Mouse (Mus musculus): Measurements from ENCODE around the gene Dydc2.
"Not testable (repeated sequence)": the region's sequence is repeated elsewhere in the genome, so short reads cannot be mapped to it uniquely, and the experiment has no call there.

Dydc2 gene

DNA sequence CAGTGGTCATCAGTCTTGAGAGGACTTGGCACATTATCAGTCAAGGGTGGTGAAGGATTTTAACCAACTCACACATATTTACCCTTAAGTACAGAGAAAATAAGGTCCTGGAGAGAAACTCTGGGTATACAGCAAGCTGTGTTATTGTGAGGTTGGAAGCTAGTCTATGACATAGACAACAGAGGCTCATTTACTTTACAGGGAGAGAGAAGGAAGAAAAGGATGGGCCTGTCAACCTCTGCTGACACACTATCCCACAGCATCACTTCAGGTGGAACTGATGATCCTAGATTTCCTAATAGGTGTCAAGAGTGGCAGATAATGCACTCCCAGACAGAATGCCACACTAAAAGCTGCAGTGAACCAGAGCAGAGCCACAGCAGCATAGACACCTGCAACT, at the start of gene Dydc2:
Gene Dydc2, minus strand, starts transcription at position 101 of the 400 bp plus-strand sequence.
- DNase-seq (ENCODE audit: low spot score in 2 of 2), result no peak

DNA sequence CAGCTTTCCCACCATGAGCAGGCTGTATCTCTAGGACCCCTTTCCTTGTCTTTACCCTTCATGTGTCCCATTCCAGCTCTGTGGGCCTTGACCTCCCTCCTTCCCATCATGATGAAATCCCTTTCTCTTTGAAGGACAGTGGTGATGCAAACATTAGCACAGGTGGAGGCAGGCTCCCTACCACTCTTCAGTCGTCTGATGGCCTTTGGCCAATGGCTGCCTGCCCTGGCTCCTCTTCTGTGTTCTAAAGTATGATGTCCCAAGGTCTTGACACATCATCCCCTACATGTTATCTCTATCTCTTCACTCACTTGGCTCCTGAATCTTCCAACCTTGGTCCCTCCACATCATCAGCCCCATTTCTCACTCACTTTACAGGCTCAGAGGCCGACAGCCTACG, 47.3 kb upstream of the Dydc2 start:
- no peak for DNase-seq (ENCODE audit: low spot score in 2 of 2)

DNA sequence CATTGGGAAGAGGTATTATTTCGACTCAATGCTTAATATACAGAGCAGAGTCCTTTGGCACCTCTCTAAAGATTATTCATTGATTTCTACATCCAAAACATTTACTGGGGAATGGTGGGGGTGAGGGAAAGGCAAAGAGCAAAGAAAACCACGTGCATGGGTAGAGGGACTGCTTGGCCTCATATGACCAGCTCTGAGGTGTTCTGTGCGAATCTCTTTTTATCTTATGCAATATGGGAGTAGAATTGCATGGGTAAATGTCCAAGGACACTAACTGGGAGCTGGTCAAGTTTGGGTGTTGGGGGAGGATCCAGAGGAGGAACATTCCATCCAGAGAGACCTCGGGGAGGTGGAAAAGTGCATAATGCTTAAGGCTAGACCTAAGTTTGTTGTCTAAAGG, 43.9 kb upstream of the Dydc2 start:
- DNase-seq (ENCODE audit: low spot score in 2 of 2), result no peak

GRCm38 (mm10) chr14:41111031-41111668, 42.1 kb upstream of the Dydc2 start:
- no peak for DNase-seq (ENCODE audit: low spot score in 2 of 2)

DNA sequence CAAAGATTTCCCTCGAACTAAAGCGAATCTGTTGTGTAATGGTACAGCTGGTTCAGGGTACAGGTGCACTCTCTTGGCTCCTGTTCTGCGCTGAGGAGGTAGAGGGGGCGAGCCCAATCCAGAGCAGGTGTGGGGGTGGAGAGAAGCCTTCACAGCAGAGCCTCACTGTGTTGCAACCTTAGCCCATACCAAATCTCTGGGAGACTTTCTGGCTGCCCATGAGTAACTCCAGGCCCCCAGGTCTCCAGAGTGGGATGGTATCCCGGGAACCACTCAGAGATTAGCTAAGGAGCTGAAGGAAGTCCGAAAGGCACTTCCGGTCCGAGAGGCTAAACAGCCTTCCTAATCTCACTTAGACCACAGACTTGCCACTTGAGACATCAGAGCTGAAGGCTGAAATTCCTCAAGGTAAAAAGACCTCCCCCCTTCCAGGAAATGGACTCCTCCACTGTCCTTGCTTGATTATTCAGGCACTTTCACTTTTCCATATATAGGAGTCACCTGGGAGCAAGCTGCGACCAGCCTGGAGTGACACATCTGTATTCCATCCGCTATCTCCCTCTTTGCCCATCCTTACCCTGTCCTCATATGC, 35.9 kb upstream of the Dydc2 start, which contains the start of gene Mat1a:
Gene Mat1a, plus strand, starts transcription at position 183 of the 592 bp plus-strand sequence.
- no peak for DNase-seq (ENCODE audit: low spot score in 2 of 2)

- DNase-seq (ENCODE audit: low spot score in 2 of 2), result no peak
Measured at GRCm38 (mm10) chr14:41102269-41102668, 33.3 kb upstream of the Dydc2 start.

DNA sequence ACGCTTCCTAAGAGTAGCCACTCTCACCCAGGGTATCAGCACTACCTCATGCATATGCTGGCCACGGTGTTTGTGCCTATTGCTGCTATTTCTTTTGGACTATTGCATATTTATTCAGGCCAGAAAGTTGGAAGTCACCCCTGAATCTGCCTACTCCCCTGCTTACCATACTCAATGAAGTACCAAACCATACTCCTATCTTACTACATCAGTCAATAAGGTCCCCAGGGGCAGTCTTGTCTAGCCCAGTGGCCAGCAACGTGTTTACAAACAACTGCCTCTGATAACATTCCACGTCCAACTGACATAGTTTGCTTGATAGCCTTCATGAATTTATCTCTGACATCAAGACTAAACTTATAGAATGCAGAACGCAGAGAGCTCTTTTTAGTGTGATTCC, 32.2 kb upstream of the Dydc2 start:
- no peak for DNase-seq (ENCODE audit: low spot score in 2 of 2)

DNA sequence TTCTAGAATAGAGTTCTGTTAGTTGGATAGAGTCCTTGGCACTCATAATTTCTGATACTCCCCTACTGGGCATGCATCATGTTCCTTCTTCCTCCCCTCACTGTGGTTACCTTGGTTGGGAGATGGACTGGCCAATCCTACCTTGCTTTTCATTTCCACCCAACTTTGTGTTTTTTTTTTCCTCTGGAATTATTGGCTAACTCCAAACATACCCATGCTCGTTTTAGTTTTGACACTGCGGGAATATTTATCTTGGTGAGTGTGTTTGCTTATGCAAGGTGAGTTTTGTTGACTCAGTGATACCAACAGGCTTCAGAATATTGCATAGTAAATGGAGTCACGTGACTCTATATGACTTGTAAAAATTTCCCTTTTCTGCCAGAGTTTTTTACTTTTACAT, 31.7 kb upstream of the Dydc2 start:
- no peak for DNase-seq (ENCODE audit: low spot score in 2 of 2)

DNA sequence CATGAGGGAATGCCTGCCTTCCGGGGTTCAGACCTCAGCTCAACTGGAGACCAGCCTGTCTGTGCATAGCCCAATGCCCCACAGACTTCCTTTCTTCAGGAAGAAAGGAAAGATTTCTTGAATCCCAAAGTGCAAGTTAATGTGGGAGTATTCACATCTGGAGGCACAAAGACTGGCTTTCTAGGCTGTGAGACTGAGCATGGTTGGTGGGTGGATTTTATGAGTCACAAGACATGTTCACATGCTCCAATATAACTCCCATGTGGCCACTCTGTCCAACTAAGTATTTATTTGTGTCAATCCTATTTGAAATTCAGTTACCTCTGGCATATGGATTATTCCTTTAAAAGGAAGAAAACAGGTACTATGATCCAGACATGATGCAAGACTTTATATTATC, 29.7 kb upstream of the Dydc2 start:
- no peak for DNase-seq (ENCODE audit: low spot score in 2 of 2)

GRCm38 (mm10) chr14:41096296-41096860, 27.4 kb upstream of the Dydc2 start:
- no peak for DNase-seq (ENCODE audit: low spot score in 2 of 2)

GRCm38 (mm10) chr14:41094114-41094513, 25.1 kb upstream of the Dydc2 start:
- no peak for DNase-seq (ENCODE audit: low spot score in 2 of 2)

DNA sequence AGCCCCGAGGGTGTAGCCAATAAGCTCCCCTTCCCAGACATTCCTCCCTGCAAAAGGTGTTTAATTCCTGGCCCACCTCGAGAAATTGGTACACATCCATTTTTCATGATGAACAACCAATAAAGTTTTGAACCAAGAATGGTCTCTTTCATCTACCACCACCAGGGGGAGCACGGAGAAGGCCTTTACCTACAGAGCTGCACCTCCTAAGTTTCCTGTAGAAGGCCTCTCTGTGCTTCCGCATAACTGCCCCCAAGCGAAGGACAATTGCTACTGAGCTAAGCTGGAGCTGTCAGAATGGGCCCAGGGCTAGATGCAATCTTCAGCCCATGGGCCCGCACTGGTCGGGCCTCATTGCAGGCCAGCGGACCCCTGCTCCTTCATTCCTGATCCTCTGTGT, 21.8 kb upstream of the Dydc2 start:
- no peak for DNase-seq (ENCODE audit: low spot score in 2 of 2)

DNA sequence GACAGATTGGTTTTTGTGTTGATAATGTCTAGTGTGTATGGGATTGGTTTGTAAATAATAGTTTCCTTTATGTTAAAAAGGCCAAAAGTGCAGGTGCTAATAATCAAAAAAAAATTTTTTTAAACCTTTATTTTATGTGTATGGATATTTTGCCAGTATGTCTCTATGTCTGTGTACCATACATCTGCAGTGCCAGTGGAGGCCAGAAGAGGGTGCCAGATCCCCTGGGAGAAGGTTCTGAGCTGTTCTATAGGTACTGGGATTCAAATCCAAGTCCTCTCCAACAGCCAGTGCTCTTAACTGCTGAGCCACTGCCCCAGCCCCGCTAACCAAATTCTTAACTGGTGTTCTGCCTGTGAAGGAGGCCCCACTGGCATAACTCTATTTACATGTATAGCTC, 18.5 kb upstream of the Dydc2 start:
- no peak for DNase-seq (ENCODE audit: low spot score in 2 of 2)

- no peak for DNase-seq (ENCODE audit: low spot score in 2 of 2)
Measured at GRCm38 (mm10) chr14:41082408-41082807, 13.4 kb upstream of the Dydc2 start.

DNA sequence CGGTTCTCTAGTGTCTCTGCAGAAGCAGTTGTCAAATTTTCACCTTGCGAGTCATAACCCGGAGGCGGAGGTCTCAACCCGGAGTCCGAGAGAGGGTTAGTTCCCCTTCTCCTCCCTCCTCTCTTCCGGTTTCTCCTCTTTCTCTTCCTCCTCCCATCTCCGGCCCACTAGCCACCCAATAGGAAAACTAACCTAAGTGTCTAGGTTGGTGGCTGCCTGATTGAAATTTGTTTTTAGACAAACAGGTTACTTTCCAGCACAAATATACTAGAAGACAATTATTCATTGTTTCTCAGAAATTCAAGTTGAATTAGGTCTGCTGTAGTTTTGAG, 3.9 kb upstream of the Dydc2 start:
- no peak for DNase-seq (ENCODE audit: low spot score in 2 of 2)

DNA sequence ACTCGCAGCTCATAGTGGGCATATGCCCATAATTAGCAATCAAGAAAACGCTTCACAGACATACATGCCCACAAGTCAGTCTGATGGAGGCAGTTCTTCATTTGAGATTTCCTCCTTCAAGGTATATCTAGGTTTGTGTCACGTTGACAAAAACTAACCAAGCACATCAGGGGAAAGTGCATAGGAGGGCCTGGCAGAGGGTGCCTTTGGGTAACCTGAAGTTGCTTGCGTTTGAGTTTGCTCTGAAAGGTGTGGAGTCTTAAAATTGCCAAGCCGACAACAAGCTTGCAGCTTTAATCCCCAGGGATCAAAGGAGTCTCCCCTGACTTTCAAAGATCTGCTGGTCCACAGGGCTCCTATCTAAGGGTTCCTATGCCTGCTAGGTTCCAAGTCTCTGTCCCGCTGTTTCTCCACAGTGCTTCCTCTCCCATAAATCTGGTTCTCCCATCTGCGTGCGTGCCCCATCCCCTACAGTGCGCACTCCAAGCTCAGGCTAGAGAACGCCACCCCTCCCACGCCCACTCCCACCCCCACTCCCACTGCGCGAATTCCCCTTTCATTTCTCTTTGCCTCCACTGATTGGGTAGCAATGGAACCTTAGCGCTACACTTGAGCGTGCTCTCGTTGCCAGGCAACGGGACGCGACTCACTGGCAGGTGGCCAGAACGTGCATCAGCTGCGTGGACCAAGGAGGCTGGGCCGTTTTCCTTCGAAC, 3.4 kb upstream of the Dydc2 start, which contains the start of gene Dydc1:
Gene Dydc1, plus strand, starts transcription at position 683 of the 715 bp plus-strand sequence.
- peak; percentile 17 to 25 for DNase-seq (ENCODE audit: low spot score in 2 of 2)

DNA sequence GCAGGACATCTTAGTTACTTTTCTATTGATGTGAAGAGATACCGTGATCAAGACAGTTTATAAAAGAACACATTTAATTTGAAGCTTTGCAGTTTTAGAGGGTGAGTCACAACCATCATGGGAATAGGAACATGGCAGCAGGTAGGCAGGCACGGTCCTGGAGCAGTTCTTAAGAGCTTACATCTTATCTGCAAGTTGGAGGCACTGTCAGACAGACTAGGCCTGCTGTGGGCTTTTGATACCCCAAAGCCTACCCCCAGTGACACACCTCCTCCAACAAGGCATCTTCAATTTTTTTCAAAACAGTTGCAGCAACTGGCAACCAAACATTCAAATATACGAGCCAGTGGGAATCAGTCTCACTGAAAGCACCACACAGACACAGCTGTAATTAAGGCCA, 1.3 kb upstream of the Dydc2 start:
- no peak for DNase-seq (ENCODE audit: low spot score in 2 of 2)

DNA sequence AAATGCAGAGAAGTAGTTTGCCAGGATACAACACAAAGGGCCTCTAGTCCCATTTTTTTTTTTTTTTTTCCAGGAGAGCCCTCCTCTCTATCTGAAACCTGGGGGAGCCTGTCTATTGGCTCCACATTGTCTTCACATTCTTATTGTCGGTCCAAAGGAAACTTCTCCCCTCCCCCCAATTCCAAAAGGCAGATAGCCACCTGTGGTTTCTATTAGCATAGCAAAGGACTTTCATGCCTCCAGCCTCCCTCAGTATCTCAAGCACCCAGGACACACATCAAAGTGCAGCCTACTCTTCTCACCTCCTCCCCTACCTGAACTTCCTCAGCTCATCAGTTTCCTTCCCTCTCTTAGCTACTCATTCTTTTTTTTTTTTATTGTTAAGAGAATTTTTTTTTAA, 2.6 kb downstream of the Dydc2 start:
- no peak for DNase-seq (ENCODE audit: low spot score in 2 of 2)

- no peak for DNase-seq (ENCODE audit: low spot score in 2 of 2)
Measured at GRCm38 (mm10) chr14:41065168-41065567, 3.8 kb downstream of the Dydc2 start.

DNA sequence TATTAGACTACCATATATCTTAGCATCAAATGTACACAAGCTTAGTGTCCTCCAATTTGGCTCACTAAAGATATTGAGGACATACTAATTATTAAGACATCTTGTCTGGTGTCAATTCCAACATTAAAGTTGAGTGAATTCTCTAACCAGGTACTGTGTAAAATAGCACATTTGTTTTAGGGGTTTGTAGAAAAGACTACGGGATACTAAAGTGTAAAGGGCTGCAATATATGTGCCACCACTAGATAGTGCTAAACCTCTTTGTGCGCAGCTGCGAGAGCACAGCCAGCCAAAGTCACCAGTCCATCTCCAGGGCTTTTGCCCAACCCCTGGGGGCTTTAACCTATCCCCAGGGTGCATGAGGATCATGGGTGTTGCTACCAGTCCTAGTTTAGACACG, 15.8 kb downstream of the Dydc2 start:
- DNase-seq (ENCODE audit: low spot score in 2 of 2), result not testable (repeated sequence)

DNA sequence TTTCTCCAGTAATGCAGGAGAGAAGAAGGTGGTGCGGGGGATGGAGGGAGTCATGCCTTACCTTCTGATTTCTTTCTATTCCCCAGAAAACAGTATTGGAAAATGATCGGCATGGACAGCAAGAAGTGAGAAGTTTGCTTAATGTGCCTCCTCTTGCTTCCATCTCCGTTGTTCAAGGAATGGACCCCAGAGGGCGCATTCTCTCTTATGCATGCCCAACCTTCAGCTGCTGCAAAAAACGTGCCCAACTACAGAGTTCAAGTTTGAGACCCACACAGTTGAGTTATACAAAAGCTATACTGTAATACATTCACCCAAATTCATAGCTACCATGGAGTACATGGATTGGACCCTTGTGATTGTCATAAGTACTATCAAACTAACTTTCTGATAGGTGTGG, 16.5 kb downstream of the Dydc2 start:
- no peak for DNase-seq (ENCODE audit: low spot score in 2 of 2)

DNA sequence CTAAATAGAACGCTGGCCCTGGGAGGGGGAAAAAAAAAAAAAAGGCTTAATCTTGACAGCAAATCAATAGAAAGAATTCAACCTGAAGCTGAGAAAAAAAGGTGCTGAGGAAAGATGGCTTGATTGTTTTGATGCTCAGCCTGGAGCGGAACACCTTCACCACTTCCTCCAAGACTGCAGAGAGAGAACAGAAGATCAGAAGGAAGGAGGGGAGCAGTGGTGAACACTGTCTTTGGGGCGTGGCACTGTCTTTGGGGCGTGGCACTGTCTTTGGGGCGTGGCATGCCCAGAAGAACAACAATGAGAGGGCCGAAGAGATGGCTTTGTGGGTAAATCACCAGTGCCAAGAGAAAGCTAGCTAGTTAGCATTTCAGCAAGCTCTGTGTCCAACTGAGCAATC, 18.5 kb downstream of the Dydc2 start:
- no peak for DNase-seq (ENCODE audit: low spot score in 2 of 2)

GRCm38 (mm10) chr14:41047402-41047801, 21.6 kb downstream of the Dydc2 start:
- DNase-seq (ENCODE audit: low spot score in 2 of 2), result no peak

All from urinary bladder, adult 18-20 months (tissue).